Mouse (Mus musculus) left cerebral cortex, adult 18-20 months (tissue): Measurements from ENCODE around the gene Farp2. TPM values are rescaled to one million over a fixed set of nuclear protein-coding genes. Genes with fewer than 3 reads are reported as not detected.
"Not testable (repeated sequence)": the region's sequence is repeated elsewhere in the genome, so short reads cannot be mapped to it uniquely, and the experiment has no call there.

Experiments
- DNase-seq, 2 experiments: peaks; one replicate each; pipeline ENCODE4 v3.0.0; 2021 to 2022; ENCODE audit warnings: low spot score in 2 of 2, mixed read lengths in 1 of 2
- long read RNA-seq, 2 experiments: library from polyadenylated mRNA; stranded (forward); transcript quantifications; one replicate each; pipeline ENCODE4 v2.0.0; 2021
- total RNA-seq, 2 experiments: library from RNA; stranded (reverse); gene quantifications; 2 replicates each; pipeline ENCODE4 v1.2.3; 2021

Gene Farp2
- 10 to 100 TPM in 1 of 2 experiments, 1 to 10 TPM in 1; 10.0 to 11.0 TPM for total RNA-seq
- long read RNA-seq, experiment 1, partial matches to known transcripts, result 0 of 4 reads
- long read RNA-seq, experiment 1, other reads (novel, unspliced or antisense), result 1 of 4 reads
- long read RNA-seq, experiment 2, partial matches to known transcripts, result 2 of 6 reads
- long read RNA-seq, experiment 2, other reads (novel, unspliced or antisense), result 1 of 6 reads

- DNase-seq, result peak; percentile 85 to 94
Measured at GRCm38 (mm10) chr1:93511585-93512350, at the start of gene Farp2. Farp2 (plus strand) TSS chr1:93512079.

- DNase-seq, result no peak
Measured at GRCm38 (mm10) chr1:93465066-93465465, 46.8 kb upstream of the Farp2 start.

GRCm38 (mm10) chr1:93465746-93466145 lies 46.1 kb upstream of the Farp2 start:
- no peak for DNase-seq

- no peak for DNase-seq
Measured at GRCm38 (mm10) chr1:93468626-93469025, 43.3 kb upstream of the Farp2 start.

- no peak for DNase-seq
Measured at GRCm38 (mm10) chr1:93475694-93476093, 36.2 kb upstream of the Farp2 start.

- peak; percentile 95 to 98 for DNase-seq
Measured at GRCm38 (mm10) chr1:93477758-93478585, 33.9 kb upstream of the Farp2 start.

GRCm38 (mm10) chr1:93478586-93479475 lies 33.0 kb upstream of the Farp2 start, which contains the start of gene Hdlbp:
Hdlbp (minus strand) TSS chr1:93478815.
- DNase-seq, result peak; percentile 99

GRCm38 (mm10) chr1:93479476-93480083 lies 32.3 kb upstream of the Farp2 start:
- DNase-seq, result no peak

- not testable (repeated sequence) for DNase-seq
Measured at GRCm38 (mm10) chr1:93486302-93486701, 25.6 kb upstream of the Farp2 start.

- no peak for DNase-seq
Measured at GRCm38 (mm10) chr1:93495312-93495711, 16.6 kb upstream of the Farp2 start.

GRCm38 (mm10) chr1:93506944-93507676 lies 4.8 kb upstream of the Farp2 start:
- peak in 1 of 2 experiments; percentile 7 for DNase-seq

- not testable (repeated sequence) for DNase-seq
Measured at GRCm38 (mm10) chr1:93508576-93508975, 3.3 kb upstream of the Farp2 start.

- DNase-seq, result no peak
Measured at GRCm38 (mm10) chr1:93512351-93512690, 442 bp downstream of the Farp2 start.

- no peak for DNase-seq
Measured at GRCm38 (mm10) chr1:93513221-93513620, 1.3 kb downstream of the Farp2 start.

GRCm38 (mm10) chr1:93521491-93521890 lies 9.6 kb downstream of the Farp2 start:
- DNase-seq, result no peak

GRCm38 (mm10) chr1:93522325-93522724 lies 10.4 kb downstream of the Farp2 start:
- no peak for DNase-seq

GRCm38 (mm10) chr1:93529801-93530200 lies 17.9 kb downstream of the Farp2 start:
- no peak for DNase-seq

- no peak for DNase-seq
Measured at GRCm38 (mm10) chr1:93537227-93537626, 25.3 kb downstream of the Farp2 start.

- DNase-seq, result no peak
Measured at GRCm38 (mm10) chr1:93543196-93543595, 31.3 kb downstream of the Farp2 start.

- DNase-seq, result no peak
Measured at GRCm38 (mm10) chr1:93547286-93547685, 35.4 kb downstream of the Farp2 start.
